Mouse (Mus musculus): ENCODE results near the gene Blvra.
"Not testable (repeated sequence)": the region's sequence is repeated elsewhere in the genome, so short reads cannot be mapped to it uniquely, and the experiment has no call there.

Blvra gene

GRCm38 (mm10) chr2:127070435-127070841, at the start of gene Blvra:
Blvra (plus strand) TSS chr2:127070665.
- peak; percentile 96 for DNase-seq (ENCODE audit: low read depth, low spot score)

- DNase-seq (ENCODE audit: low read depth, low spot score): no peak
Observed at GRCm38 (mm10) chr2:127035006-127035605, 35.4 kb upstream of the Blvra start.

- no peak for DNase-seq (ENCODE audit: low read depth, low spot score)
Observed at GRCm38 (mm10) chr2:127037299-127037698, 33.2 kb upstream of the Blvra start.

- no peak for DNase-seq (ENCODE audit: low read depth, low spot score)
Observed at GRCm38 (mm10) chr2:127061471-127061870, 9.0 kb upstream of the Blvra start.

GRCm38 (mm10) chr2:127068806-127069205, 1.7 kb upstream of the Blvra start:
- DNase-seq (ENCODE audit: low read depth, low spot score): no peak

GRCm38 (mm10) chr2:127069781-127070434, 557 bp upstream of the Blvra start:
- peak; percentile 25 for DNase-seq (ENCODE audit: low read depth, low spot score)

GRCm38 (mm10) chr2:127070879-127071278, 414 bp downstream of the Blvra start:
- no peak for DNase-seq (ENCODE audit: low read depth, low spot score)

- no peak for DNase-seq (ENCODE audit: low read depth, low spot score)
Observed at GRCm38 (mm10) chr2:127074116-127074515, 3.7 kb downstream of the Blvra start.

GRCm38 (mm10) chr2:127077611-127078010, 7.1 kb downstream of the Blvra start:
- DNase-seq (ENCODE audit: low read depth, low spot score): no peak

- not testable (repeated sequence) for DNase-seq (ENCODE audit: low read depth, low spot score)
Observed at GRCm38 (mm10) chr2:127079066-127079465, 8.6 kb downstream of the Blvra start.

GRCm38 (mm10) chr2:127079881-127080590, 9.6 kb downstream of the Blvra start:
- no peak for DNase-seq (ENCODE audit: low read depth, low spot score)

- no peak for DNase-seq (ENCODE audit: low read depth, low spot score)
Observed at GRCm38 (mm10) chr2:127080591-127081218, 10.2 kb downstream of the Blvra start.

GRCm38 (mm10) chr2:127086235-127086634, 15.8 kb downstream of the Blvra start:
- DNase-seq (ENCODE audit: low read depth, low spot score): no peak

GRCm38 (mm10) chr2:127090151-127090550, 19.7 kb downstream of the Blvra start:
- not testable (repeated sequence) for DNase-seq (ENCODE audit: low read depth, low spot score)

- no peak for DNase-seq (ENCODE audit: low read depth, low spot score)
Observed at GRCm38 (mm10) chr2:127092000-127092399, 21.5 kb downstream of the Blvra start.

- DNase-seq (ENCODE audit: low read depth, low spot score): no peak
Observed at GRCm38 (mm10) chr2:127108986-127109385, 38.5 kb downstream of the Blvra start.

GRCm38 (mm10) chr2:127121591-127122235, 51.2 kb downstream of the Blvra start:
- no peak for DNase-seq (ENCODE audit: low read depth, low spot score)

GRCm38 (mm10) chr2:127128926-127129325, 58.5 kb downstream of the Blvra start:
- no peak for DNase-seq (ENCODE audit: low read depth, low spot score)

- no peak for DNase-seq (ENCODE audit: low read depth, low spot score)
Observed at GRCm38 (mm10) chr2:127131353-127131752, 60.9 kb downstream of the Blvra start.

- DNase-seq (ENCODE audit: low read depth, low spot score): peak; percentile 90
Observed at GRCm38 (mm10) chr2:127133621-127134461, 63.4 kb downstream of the Blvra start, which contains the start of gene Ncaph. Ncaph (minus strand) TSS chr2:127133954.

- DNase-seq (ENCODE audit: low read depth, low spot score): not testable (repeated sequence)
Observed at GRCm38 (mm10) chr2:127135255-127135654, 64.8 kb downstream of the Blvra start.

Measured in forelimb bud, embryonic 11.5 days (tissue).